Mouse (Mus musculus) C2C12 (cell line): ENCODE data around the gene Kdm6a.

Source experiments
- CEBPB ChIP-seq: IDR thresholded peaks from one replicate; pipeline ENCODE4 v1.6.1; 2011; ENCODE audit warnings: low read depth, mild to moderate bottlenecking, control low read depth, moderate library complexity
- CTCF ChIP-seq: IDR thresholded peaks from one replicate; pipeline ENCODE4 v1.5.1; 2011; ENCODE audit not compliant: control insufficient read depth, insufficient read depth, insufficient read length

DNA sequence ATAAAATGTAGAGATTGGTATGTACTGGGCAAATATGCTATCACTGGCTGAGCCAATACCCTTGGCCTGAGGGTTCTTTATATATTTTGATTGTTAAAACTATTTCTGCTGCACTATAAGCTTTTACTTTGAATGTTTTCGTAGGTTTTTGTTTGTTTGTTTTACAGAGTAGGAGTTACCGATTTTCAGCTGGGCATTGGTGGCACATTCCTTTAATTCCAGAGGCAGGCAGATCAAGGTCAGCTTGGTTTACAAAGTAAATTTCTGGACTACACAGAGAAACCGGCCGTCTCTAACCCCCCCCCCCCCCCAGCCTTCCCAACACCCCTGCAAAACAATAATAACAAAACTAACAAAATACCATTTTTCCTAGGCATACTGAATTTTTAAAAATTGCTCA, 12.5 kb downstream of the Kdm6a start:
- TF ChIP-seq CTCF (no peak), CEBPB (no peak)
